23 mouse cellular contexts compared by ENCODE assay signal in the genomic region with DNA sequence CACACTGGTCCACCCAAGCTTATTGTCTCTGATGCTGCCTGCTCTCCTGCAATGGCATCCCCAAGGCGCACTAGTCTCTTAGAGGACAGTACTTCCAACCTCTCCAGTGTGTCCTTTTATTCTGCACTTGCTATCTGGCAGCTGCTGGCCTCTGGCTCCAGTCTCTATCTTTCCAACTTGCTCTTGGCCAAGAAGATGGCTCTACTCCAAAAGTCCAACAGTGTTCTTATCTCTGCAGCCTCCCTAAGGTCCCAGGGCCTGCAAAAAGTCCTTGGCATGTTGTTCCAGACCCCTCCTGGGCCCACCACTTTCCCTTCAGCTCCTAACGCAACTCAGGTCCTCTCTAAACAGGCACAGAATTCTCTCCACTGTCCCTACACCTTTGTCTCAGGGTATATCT. TPM values are rescaled to one million over a fixed set of nuclear protein-coding genes. Genes with fewer than 3 reads are reported as not detected.
"Had no signal": no experiment of that assay in that cellular context is flagged by ENCODE, and none has a peak within 500 bp of the region (broad histone marks: within the 10 kb centered on the region; RNA-seq: fewer than 3 reads in every experiment).

No protein-coding gene starts in this region.

- H3K4me1 ChIP-seq: limb, embryonic 15.5 days; stomach, embryonic 15.5 days had no signal

- H3K9ac ChIP-seq: limb, embryonic 12.5 days; limb, embryonic 15.5 days; liver, embryonic 14.5 days; liver, postnatal 0 days; lung, embryonic 14.5 days; stomach, embryonic 15.5 days had no signal

- H3K4me3 ChIP-seq: limb, embryonic 12.5 days; limb, embryonic 15.5 days; stomach, embryonic 15.5 days had no signal

- DNase-seq: kidney, adult 11 months; kidney, adult 9 months; kidney, postnatal 4 days; left cerebral cortex, postnatal 4 days; liver, postnatal 0 days; lung, embryonic 14.5 days; lung, postnatal 4 days; midbrain, embryonic 14.5 days; retina, postnatal 1 day; right cerebral cortex, postnatal 25 days; spleen, adult 18-20 months; thymus, adult 2 months; thymus, postnatal 14 days; thymus, postnatal 4 days had no signal

- ATAC-seq: liver, postnatal 0 days; lung, postnatal 0 days had no signal

- H3K4me2 ChIP-seq: limb, embryonic 12.5 days; limb, embryonic 15.5 days; liver, embryonic 11.5 days; lung, embryonic 14.5 days; midbrain, embryonic 11.5 days; stomach, embryonic 15.5 days had no signal

- H3K27me3 ChIP-seq: stomach, embryonic 15.5 days had no signal

- H3K27ac ChIP-seq: kidney, postnatal 0 days; limb, embryonic 12.5 days; limb, embryonic 15.5 days; liver, embryonic 14.5 days; stomach, embryonic 15.5 days had no signal

- H3K9me3 ChIP-seq: limb, embryonic 12.5 days; limb, embryonic 15.5 days; stomach, embryonic 15.5 days had no signal

- H3K36me3 ChIP-seq: limb, embryonic 12.5 days; limb, embryonic 15.5 days; stomach, embryonic 15.5 days had no signal

RNA-seq across cellular contexts. Expression of a gene that starts 28.9 kb away (rescaled TPM):
- total RNA-seq: megakaryocyte-erythroid progenitor cell, adult 5-6 weeks had no signal
